Mouse (Mus musculus) embryonic stem cell, embryonic (primary cell): Measurements from ENCODE around the gene Nmt1.

ENCODE experiments used
- CTCF ChIA-PET, 4 experiments: fragments of 300-600 bp in 2 of 4; fragments of 350-600 bp in 2 of 4; sonication (Branson Sonifier 250); formaldehyde crosslinking; loops; one replicate each; lab custom pipeline; 2022; ENCODE audit warnings: inconsistent platforms in 2 of 4; lab: Charles Lee
- POLR2A ChIA-PET, 4 experiments: fragments of 300-600 bp in 2 of 4; fragments of 350-600 bp in 2 of 4; sonication (Branson Sonifier 250); formaldehyde crosslinking; loops; one replicate each; lab custom pipeline; 2022; ENCODE audit warnings: antibody characterized with exemption in 4 of 4, inconsistent platforms in 1 of 4; lab: Charles Lee

Nmt1 gene

DNA sequence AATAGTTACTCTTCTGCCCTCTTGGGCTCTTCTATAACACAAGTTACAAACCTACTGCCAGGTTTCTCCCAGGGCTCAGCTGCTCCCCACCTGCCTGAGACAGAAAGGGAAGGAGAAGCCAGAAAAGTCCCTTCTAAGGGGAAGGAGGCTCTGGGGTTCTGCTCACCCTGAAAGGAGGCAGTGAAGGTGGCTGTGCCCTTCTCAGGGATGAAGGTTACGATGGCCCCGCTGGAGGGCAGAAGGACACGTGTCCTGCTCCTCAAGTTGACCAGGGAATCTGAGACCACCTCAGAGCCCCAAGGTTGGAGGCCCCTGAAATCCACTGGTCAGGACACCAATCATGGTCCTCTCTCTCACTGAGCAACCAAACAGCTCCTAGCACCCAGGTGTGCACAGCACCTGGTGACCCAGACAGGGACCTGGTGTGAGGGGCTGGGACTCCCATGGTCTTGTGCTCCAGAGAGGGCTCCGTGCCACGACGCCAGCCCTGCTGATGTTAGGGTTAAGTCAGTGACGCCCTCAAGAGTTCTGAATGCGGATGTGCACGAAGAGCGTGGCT, 42.4 kb downstream of the Nmt1 start:
- ChIA-PET CTCF (no interaction called here), POLR2A (interaction anchor here in 2 of 4 experiments (1.1 to 4.3 kb wide), 7 partner anchors 9 to 34 kb away, joined by 3 to 24 read pairs (median 4); partner anchors contain the start of genes Acbd4 (in 1 of the 2) and Plcd3 (in 1 of the 2))

DNA sequence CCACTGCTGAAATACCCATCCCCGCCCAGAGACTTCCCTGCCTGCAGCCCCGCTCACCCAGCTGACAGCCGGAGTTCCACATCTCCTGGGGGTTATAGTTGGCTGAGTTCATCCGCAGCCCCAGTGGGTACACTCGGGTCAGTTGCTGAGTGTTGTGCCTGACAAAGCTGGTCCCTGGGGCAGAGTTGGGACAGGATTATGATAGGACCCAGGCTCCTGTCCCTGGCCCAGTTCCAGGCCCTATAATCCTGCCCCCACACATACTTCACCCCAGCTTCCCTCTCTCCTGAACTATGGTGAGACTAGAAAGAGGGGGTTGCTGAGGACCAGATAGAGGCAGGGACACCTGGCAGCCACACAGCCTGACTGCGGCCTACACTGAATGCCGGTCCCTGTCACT, 45.7 kb downstream of the Nmt1 start:
- POLR2A ChIA-PET: interaction anchor here in 3 of 4 experiments (1.2 to 2.6 kb wide), 5 partner anchors 11 to 148 kb away, joined by 3 to 8 read pairs (median 5); partner anchors contain the start of genes Acbd4 (in 1 of the 3), Hexim1 (in 1 of the 3), Kif18b (in 1 of the 3) and Plcd3 (in 1 of the 3)
- CTCF ChIA-PET: no interaction called here

DNA sequence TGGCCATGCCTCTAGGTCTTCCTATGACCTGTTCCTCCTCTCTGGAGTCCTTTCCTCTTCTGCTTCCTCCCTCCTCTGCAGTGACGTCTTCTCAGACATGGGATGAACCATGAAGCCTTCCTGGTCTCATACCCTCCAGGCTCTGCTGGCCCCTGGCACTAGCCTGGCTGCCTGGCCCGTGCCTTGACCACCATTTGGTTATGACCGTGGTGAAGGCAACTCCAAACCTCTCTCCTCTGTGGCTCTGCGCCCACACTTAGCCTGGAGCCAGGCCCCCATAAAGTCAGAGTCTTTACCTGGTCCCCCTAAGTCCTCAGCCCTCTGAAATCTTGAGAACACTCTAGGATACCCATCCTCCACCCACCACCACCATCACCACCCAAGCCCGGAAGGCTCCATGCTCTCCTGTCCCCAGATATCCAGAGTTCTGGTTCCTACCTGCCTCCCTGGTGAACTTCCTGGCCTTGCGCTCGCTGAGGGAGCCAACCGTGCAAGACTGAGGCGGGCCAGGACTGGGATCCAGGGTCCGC, 46.2 kb downstream of the Nmt1 start:
- ChIA-PET CTCF (interaction anchor here in 1 of 4 experiments (1.1 kb wide), 1 partner anchor 348 kb away, joined by 3 read pairs; no protein-coding TSS in a partner anchor), POLR2A (interaction anchor here in 3 of 4 experiments (0.9 to 2.6 kb wide), 11 partner anchors 7 to 149 kb away, joined by 3 to 15 read pairs (median 5); partner anchors contain the start of genes Acbd4 (in 2 of the 3), Hexim1 (in 2 of the 3), Kif18b (in 1 of the 3) and Plcd3 (in 1 of the 3))

DNA sequence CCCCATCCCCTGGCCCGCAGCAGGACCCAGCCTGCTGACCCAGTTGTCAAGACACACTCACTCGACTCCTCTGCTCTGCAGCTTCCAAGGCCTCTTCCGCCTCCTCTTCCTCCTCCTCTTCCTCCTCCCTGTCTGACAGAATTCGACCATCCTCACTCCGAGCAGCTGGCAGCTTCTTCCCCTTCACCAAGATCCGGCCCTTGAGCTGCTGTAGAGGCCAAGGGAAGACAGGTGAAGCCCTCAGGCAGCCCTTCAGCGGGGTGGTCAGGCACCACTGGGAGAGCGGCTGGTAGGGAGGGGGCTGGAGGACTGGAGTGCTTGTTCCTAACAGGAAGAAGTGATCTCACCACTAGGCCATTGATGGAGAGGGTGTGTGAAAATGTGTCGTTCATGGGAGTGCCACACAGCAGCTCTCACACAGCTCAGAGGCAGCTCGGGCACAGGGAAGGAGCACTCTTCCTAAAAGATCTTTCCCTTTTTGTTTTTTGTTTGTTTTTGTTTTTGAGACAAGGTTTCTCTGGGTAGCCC, 46.9 kb downstream of the Nmt1 start:
- CTCF ChIA-PET: interaction anchor here in 2 of 4 experiments (0.6 to 1.1 kb wide), 5 partner anchors 57 to 1027 kb away, joined by 3 to 6 read pairs (median 4); no protein-coding TSS in a partner anchor
- POLR2A ChIA-PET: interaction anchor here in 3 of 4 experiments (0.5 to 2.6 kb wide), 14 partner anchors 8 to 980 kb away, joined by 3 to 15 read pairs (median 4); partner anchors contain the start of genes Hexim1 (in 3 of the 3), Acbd4 (in 2 of the 3), Kif18b (in 1 of the 3) and Plcd3 (in 1 of the 3)

DNA sequence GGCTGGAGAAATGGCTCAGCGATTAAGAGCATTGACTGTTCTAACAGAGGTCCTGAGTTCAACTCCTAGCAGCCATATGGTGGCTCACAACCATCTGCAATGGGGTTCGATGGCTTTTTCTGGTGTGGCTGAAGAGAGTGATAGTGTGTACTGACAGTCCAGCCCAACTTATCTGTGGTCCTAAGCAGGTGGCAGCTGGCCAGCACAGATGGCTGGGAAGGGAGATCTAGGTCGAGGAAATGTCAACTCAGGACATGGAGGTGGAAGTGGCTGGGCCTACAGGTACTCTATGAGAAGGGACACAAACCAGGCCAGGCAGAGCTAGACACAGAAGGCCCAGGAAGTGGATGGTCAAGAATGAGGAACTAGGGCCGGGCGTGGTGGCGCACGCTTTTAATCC, 48.0 kb downstream of the Nmt1 start:
- ChIA-PET CTCF (no interaction called here), POLR2A (interaction anchor here in 2 of 4 experiments (0.8 to 2.1 kb wide), 4 partner anchors 9 to 39 kb away, joined by 3 to 15 read pairs (median 4); partner anchors contain the start of gene Hexim1 (in 1 of the 2))

DNA sequence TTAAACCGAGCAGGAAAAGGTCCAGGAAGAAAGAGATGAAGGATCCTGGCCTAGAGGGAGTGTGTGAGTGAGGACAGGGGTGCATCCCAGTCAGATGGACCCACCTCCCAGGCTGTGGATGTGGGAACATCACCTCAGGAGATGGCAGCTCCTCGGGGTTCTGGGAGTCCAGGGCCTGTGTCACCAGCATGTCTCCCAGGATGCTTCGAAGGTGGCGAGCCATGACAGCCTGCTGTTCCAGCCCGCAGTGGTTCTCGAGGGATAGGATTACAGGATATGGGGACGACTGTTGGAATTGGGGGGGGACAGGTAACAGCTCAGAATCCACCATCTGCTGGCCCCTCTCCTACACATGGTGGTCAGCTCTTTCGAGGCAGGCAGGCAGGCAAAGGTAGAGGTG, 48.6 kb downstream of the Nmt1 start:
- CTCF ChIA-PET: no interaction called here
- POLR2A ChIA-PET: interaction anchor here in 2 of 4 experiments (0.8 to 1.4 kb wide), 2 partner anchors 8 to 14 kb away, joined by 3 to 5 read pairs; no protein-coding TSS in a partner anchor

DNA sequence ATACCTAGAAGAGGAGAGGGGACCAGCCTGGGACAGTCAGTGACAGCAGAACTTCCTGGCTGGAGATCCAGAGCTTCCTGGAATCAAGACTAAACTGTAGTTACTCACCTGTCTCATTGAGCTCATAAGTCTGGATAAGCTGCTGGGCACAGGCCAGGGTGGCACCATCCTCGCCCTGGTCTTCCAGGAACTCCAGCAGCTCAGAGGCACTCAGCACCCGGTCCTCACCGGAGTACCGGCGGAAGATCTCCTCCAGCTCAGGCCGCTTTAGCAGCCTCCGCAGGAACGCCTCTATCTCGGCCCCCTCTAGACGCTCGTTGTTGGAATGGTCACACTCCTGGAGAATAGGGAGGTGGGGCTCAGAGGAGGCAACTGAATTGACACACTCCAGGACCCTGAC, 50.1 kb downstream of the Nmt1 start:
- POLR2A ChIA-PET: interaction anchor here in 2 of 4 experiments (0.8 to 4.5 kb wide), 8 partner anchors 10 to 131 kb away, joined by 3 to 19 read pairs (median 5); partner anchors contain the start of genes Acbd4 (in 1 of the 2), C1ql1 (in 1 of the 2), Hexim1 (in 1 of the 2) and Plcd3 (in 1 of the 2)
- CTCF ChIA-PET: interaction anchor here in 3 of 4 experiments (0.5 to 1.3 kb wide), 5 partner anchors 16 to 294 kb away, joined by 3 to 7 read pairs (median 4); no protein-coding TSS in a partner anchor

DNA sequence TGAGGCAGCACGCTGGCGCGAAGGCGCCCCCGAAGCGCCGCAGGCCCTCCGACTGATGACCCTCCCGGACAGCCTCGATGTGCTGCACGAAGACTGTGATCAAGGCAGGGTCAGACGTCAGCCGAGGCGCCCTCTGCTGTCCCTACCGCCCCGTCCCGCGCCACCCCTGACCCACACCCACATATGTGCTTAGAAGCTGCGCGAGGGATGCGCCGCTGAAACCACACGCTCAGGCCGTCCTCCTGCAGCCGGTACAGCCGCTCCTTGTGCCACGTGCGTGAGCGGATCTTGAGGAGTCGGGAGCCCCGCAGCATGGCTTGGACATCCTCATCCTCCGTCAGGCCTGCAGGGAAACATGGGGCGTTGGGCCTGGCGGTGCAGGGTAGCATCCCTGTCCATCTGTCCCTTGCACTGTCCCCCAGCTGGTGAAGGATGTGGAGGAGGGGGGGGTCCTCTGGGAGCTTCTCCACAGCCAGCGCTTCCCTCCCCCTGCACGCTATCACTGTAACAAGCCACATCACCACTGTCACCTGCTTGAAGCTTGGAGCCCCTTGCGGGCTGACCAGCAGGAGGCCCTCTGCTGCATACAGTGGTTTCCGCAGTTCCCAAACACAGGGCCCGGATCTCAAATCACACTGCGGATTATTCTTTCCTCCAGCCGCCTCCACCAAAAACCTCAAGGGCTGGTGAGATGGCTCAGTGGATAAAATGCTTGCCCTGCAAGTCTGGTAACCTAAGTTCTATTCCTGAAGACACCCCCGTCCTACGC, 52.5 kb downstream of the Nmt1 start:
- POLR2A ChIA-PET: interaction anchor here (0.6 to 5.1 kb wide), 26 partner anchors 12 to 332 kb away, joined by 3 to 57 read pairs (median 4); partner anchors contain the start of genes Hexim1 (in 3 of the 4), Acbd4 (in 2 of the 4), Plcd3 (in 2 of the 4) and Kif18b (in 1 of the 4)
- CTCF ChIA-PET: interaction anchor here in 3 of 4 experiments (0.6 to 4.4 kb wide), 16 partner anchors 12 to 559 kb away, joined by 3 to 52 read pairs (median 4); partner anchors contain the start of genes Acbd4 (in 2 of the 3) and Plcd3 (in 2 of the 3)

DNA sequence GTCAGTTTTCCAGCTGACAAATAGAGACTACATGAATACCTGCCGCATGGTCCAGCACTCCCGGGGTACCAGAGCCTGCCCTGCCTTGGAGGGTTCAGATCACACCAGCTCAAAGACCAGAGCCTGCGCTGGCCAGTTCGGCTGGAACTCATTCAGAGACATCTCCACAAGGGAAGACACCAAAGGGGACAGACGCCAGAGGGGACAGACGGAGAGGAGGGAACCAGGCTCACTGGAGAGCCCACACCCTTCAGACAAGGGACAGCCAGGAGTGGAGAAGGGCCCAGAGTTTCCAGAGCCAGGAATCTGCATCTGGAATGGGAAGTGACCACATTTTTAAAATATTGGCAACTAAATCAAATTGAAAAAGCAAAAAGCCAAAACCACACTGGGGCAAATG, 53.6 kb downstream of the Nmt1 start:
- ChIA-PET CTCF (interaction anchor here in 1 of 4 experiments (0.5 to 4.4 kb wide), 7 partner anchors 13 to 502 kb away, joined by 3 to 52 read pairs (median 3); partner anchors contain the start of genes Acbd4 and Plcd3), POLR2A (interaction anchor here in 3 of 4 experiments (0.9 to 5.1 kb wide), 15 partner anchors 12 to 51 kb away, joined by 3 to 57 read pairs (median 7); partner anchors contain the start of genes Hexim1 (in 2 of the 3), Acbd4 (in 1 of the 3) and Plcd3 (in 1 of the 3))

DNA sequence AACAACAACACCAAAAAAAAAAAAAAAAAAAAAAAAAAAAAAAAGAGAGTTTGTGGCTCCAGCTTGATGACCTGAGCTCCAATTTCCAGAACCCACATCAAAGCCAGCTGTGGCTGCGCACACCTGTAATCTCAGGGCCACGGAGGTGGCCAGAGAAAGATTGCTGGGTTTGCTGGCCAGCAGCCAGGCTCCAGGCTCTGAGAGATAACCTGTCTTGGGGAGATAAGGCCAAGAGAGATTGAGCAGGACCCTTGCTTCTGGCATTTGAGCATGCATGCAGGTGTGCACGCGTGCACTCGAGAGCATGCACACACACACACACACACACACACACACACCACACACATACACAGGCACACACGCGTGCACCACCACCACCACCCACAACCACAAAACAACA, 65.3 kb downstream of the Nmt1 start:
- POLR2A ChIA-PET: interaction anchor here in 3 of 4 experiments (0.7 to 5.7 kb wide), 17 partner anchors 9 to 1502 kb away, joined by 3 to 57 read pairs (median 6); partner anchors contain the start of genes Hexim1 (in 3 of the 3), Acbd4 (in 1 of the 3) and Plcd3 (in 1 of the 3)
- CTCF ChIA-PET: interaction anchor here (0.6 to 4.7 kb wide), 7 partner anchors 8 to 1177 kb away, joined by 3 to 52 read pairs (median 4); partner anchors contain the start of genes Acbd4 (in 1 of the 4) and Plcd3 (in 1 of the 4)

DNA sequence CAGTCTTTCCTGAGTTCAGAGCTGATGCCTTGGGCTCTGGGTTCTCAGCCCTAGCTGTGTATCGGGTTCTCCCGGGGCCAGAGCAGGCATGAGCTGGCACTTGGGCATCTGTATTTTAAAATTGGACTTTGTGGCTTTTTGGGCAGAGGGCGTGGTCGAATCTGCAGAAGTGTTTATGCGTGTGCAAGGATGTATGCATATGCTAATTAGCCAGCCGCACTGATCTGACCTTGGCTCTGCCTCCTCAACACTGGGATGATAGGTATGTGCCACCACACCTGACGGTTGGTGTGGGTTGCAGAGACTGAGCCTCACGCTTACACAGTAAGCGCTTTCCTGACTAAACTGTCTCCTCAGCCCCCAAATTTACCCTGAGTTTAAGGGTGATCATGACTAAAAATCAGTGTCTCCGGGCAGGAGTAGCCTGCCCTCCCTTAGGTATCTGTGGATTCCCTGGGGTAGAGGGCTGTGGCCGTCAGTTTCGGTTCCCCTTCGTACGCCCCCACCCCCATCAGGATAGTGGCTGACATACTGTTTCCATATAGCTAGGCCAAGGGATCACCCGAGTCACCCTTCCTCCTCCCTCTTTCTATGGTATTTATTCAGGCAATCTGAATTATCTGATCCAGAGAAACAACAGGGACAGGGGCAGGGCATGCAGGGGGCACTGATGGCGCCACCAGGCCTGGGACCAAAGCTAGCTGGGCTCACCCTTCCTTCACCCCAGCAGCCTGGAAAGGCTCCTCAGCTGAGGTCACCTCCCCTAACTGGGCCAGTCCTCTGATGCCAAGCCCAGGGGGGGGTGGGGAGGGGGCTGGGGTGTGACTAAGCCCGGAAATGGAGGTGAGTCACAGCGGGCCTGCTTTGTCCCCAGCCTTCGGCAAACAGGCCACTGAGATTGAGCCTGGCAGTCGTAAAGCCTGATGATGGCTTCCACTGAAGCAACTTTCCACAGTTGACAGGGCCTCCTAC, 66.2 kb downstream of the Nmt1 start:
- POLR2A ChIA-PET: interaction anchor here in 3 of 4 experiments (0.6 to 5.7 kb wide), 24 partner anchors 8 to 1503 kb away, joined by 3 to 57 read pairs (median 4); partner anchors contain the start of genes Hexim1 (in 3 of the 3), Acbd4 (in 1 of the 3) and Plcd3 (in 1 of the 3)

DNA sequence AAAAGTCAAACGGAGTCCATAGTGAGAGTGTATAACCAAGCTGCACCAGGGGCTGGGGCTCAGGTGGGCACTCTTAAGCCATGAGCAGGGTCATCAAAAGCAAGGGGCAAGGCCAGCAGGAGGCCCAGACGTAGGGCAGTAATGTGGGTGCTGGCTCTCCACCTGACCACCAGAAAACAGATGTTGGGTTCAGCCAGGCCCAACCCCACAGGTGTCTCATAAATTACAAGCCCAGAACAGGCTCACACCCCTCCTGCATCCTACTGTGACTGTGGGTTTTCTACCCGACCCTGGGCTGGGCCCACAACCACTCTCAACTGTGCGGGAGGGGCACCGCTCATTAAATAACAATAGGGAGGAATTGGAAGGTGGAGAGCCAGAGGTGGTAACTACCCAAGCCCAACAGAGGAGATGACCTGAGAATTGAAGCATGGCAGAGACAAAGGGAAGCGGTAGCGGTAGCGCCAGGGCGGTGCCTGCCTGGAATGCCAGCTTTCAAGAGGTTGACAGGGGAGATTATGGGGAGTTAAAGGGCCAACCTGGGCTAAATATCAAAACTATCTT, 67.2 kb downstream of the Nmt1 start:
- CTCF ChIA-PET: interaction anchor here in 1 of 4 experiments (1.0 to 4.7 kb wide), 3 partner anchors 8 to 64 kb away, joined by 5 to 52 read pairs (median 17); no protein-coding TSS in a partner anchor
- POLR2A ChIA-PET: interaction anchor here in 3 of 4 experiments (0.6 to 5.7 kb wide), 9 partner anchors 14 to 69 kb away, joined by 3 to 56 read pairs (median 9); partner anchors contain the start of gene Hexim1 (in 3 of the 3)

More for the DNA sequence above, 66.2 kb downstream of the Nmt1 start:
- CTCF ChIA-PET: interaction anchor here in 3 of 4 experiments (0.5 to 4.7 kb wide), 10 partner anchors 7 to 319 kb away, joined by 3 to 52 read pairs (median 4); partner anchors contain the start of genes Acbd4 (in 1 of the 3) and Plcd3 (in 1 of the 3)

DNA sequence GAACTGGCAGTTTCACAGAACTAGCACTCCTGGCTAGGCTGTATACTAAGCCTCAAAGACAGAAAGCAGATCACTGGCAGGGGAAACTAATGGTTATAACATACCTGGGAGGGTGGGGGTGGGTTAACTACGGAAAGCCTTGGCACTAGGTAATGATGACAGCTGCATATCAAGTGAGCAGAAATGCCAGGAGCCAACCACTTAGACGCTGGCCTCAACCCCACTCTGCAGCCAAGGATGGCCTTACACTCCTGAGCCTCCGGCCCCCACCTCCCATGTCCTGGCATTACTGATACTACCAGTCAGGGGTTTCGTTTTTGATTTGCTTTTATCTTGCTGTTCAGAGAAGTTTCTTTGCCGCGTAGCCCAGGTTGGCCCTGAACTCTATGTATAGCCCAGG, 67.8 kb downstream of the Nmt1 start:
- ChIA-PET CTCF (interaction anchor here in 2 of 4 experiments (0.6 to 4.7 kb wide), 3 partner anchors 14 to 1066 kb away, joined by 3 to 52 read pairs (median 5); no protein-coding TSS in a partner anchor), POLR2A (interaction anchor here in 2 of 4 experiments (0.6 to 5.7 kb wide), 7 partner anchors 14 to 69 kb away, joined by 3 to 56 read pairs (median 9); partner anchors contain the start of gene Hexim1 (in 2 of the 2))

DNA sequence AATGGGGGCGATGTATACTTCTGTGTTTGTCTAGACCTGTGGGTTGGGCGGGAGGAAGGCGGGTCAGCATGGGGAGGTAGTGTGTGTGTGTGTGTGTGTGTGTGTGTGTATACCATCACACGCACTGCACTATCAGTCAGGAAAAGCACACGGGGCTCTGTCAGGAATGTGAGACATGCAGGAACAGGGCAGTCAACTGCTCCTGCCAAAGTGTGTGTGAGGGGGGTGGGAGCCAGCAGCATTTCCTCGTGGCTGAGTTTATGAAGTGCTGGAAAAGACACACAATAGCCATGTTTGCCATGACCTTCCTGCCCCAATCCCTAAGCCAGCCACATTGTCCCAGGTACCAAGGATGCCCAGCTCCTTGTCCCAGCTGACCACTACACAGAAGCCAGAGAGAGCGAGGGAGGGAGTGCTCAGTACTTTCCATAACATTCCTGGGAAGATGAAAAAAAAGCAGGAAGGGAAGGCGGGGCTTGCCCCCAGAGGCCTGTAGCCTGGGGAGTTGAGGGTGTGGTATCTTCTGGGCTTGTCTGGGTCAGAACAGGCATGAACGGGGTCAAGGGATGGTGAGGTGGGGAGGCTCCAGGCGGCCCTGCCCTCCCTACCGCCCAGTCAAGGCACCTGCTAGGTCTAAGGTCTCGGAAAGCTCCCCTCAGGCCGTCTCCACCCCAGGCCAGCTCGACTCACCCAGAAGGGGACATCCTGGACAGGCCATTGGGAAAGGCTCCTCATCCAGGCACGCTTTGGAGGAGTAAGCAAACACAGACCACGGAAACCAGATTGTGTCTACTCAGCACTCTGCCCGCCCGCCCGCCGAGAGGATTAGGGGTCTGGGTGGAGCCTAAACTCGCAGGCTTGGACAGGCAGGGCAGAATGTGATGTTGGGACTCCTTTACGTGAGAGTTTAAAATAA, 69.2 kb downstream of the Nmt1 start:
- CTCF ChIA-PET: interaction anchor here in 1 of 4 experiments (0.6 to 1.0 kb wide), 2 partner anchors 8 to 204 kb away, joined by 3 read pairs; no protein-coding TSS in a partner anchor

More for the DNA sequence above, 69.2 kb downstream of the Nmt1 start:
- POLR2A ChIA-PET: interaction anchor here in 3 of 4 experiments (0.5 to 5.7 kb wide), 11 partner anchors 17 to 173 kb away, joined by 3 to 56 read pairs (median 3); partner anchors contain the start of genes Dcakd (in 1 of the 3), Hexim1 (in 1 of the 3), Hexim2 (in 1 of the 3) and Kif18b (in 1 of the 3)
